Mouse (Mus musculus): ENCODE results near the gene Rnf32.

Gene Rnf32

GRCm38 (mm10) chr5:29195570-29196263 lies at the start of gene Rnf32:
TSS of gene Rnf32 (plus strand) at chr5:29195992.
- DNase-seq (ENCODE audit: low read depth) = peak; percentile 61

GRCm38 (mm10) chr5:29150146-29150545 lies 45.6 kb upstream of the Rnf32 start:
- no peak for DNase-seq (ENCODE audit: low read depth)

DNA sequence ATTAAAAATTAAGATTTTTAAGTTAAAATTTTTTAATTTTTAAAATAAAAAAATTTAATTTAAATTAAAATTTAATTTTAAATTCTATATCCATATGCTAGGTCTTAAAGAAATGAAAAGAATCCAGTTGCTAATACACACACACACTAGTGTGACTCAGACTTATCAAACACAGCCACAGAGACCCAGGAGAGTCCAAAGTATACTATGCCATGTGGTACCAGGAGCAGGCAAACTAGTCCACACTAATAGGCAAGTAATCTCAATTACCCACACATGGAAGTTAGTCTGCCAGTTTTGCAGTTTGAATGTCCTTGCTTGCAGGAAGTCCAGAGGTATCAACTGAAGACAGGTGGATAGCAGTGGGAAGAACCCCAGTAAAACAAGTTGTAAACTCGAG lies 35.9 kb upstream of the Rnf32 start:
- DNase-seq (ENCODE audit: low read depth) = no peak

DNA sequence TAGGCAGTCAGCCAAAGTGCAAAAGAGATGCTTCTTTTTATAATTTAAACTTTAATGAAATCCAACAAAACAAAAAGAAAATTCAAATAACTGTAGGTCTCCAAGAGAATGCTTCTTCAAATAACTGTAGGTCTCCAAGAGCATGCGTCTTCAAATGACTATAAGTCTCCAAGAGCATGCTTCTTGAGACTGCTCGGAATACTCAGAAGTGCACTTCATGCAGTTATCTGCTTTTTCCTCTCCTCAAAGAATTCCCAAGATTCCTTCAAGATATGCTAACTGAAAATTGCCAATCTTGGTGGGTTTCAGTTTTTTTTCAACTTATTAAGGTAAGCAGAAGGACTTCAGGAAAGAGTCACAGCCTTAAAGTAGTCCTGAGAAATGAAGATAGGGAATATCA lies 28.8 kb upstream of the Rnf32 start:
- DNase-seq (ENCODE audit: low read depth) = no peak

DNA sequence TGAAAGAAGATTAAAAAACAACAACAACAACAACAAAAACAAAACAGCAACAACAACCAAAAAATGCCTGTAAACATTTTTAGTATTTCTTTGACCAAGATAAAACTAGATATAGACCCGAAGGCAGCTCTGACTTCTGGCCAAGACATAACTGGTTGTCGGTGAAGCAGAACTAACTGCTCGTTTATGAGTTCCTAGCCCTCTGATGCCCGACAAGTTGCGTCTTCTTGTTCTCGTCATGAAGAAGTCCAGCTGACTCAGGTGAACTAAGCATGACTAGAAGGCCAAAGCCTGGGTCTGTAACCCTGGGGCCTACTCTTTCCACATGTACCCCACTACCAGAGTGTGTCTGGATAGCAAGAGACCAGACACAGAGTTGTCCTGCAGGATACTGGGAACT lies 25.6 kb upstream of the Rnf32 start:
- no peak for DNase-seq (ENCODE audit: low read depth)

GRCm38 (mm10) chr5:29171165-29171564 lies 24.6 kb upstream of the Rnf32 start:
- DNase-seq (ENCODE audit: low read depth) = no peak

DNA sequence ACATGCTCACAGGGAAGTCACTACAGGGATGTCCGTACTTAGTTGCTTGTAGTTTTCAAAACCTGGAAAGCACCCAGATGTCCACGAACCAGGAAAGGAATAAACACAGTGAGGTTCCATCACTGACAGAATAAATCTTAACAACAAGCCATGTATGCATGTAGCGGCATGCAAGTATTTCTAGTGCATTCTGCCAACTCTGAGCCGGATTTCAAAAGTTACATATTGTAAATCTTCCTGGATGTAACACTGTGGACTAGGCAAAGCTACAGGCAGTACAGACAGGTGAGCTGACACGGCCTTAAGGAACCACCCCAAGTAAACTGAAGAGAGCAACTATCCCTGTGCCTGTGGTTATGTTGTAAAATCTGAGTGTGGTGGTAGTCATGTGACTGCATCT lies 9.0 kb upstream of the Rnf32 start:
- DNase-seq (ENCODE audit: low read depth) = no peak

DNA sequence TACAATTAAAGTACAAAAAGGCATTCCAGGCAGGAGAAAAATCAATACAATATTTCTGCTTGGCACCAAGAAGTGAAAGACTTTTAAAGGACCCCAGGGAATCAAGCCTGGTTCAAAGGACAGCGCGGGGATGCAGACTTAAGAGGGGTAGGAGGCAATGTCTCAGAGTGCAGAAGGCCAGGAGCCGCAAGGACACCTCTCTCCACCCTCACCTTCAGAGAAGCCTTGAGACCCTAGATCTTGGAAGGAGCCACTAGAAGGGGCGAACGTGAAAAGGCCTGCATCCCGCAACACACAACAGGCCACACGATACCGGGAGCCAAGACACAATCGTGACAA lies 592 bp upstream of the Rnf32 start:
- DNase-seq (ENCODE audit: low read depth) = no peak

- DNase-seq (ENCODE audit: low read depth) = no peak
Measured at GRCm38 (mm10) chr5:29196264-29196658, 469 bp downstream of the Rnf32 start.

DNA sequence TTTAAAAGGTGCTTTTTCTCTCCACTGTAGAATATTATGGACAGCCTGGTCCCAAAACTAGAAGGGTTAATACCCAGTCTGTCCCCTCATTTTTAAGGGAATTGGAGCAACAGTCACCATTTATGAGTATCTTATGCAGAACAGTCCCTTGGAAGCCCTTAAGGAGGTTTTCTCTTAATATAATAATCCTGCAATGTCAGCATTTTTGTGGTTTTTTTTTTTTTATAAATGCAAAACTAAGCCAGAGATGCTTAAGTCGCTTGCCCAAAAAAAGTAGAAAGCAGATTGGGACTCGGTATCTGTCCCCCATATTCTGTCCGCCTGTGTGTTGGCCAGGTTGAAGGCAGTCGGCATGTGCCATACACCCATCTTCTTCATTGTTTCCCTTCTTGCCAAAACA lies 1.4 kb downstream of the Rnf32 start:
- DNase-seq (ENCODE audit: low read depth) = no peak

DNA sequence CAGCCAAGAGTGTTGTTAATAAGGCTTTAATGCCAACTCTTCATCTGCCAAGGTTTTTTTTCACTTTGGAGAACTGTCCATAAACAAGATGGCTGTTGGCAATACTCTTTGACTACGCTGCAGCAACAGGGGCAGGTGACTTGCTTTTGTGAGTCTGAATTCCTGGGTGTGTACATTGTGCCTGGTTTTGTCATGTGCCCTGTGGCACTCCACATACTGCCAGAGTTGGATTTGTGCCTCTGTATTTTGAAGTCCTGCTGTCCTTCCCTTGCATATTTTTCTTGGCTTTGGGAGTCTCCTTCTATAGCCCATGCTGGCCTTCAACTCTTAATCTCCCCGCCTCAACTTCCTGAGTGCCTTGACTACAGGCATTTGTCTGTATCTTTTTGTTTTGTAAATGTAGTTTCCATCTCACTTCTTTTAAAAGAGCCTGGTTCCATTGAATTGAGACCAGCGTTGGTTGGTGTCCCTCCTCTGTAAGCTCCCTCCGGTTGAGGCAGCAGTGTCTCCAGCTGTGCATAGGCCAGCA lies 3.2 kb downstream of the Rnf32 start:
- no peak for DNase-seq (ENCODE audit: low read depth)

- no peak for DNase-seq (ENCODE audit: low read depth)
Measured at GRCm38 (mm10) chr5:29199868-29200267, 4.1 kb downstream of the Rnf32 start.

DNA sequence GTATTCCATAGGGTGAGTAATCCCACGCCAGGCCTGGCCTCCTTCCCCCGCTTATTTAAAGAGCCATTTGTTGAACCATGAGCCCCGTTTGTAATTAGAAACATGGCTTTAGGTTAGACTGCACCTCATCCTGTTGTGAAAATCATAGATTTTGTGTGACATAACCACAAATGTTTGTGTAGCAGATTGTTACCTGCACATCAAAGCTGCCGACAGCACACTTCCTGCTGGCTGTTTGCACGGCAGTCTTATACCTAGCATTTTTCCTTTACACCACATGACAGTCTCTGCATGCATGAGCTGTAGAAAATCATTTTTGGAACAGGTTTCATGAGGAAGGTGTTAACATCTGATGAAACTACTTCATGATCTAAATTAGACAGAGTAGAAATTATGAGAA lies 9.9 kb downstream of the Rnf32 start:
- DNase-seq (ENCODE audit: low read depth) = no peak

- DNase-seq (ENCODE audit: low read depth) = no peak
Measured at GRCm38 (mm10) chr5:29211980-29212555, 16.3 kb downstream of the Rnf32 start.

DNA sequence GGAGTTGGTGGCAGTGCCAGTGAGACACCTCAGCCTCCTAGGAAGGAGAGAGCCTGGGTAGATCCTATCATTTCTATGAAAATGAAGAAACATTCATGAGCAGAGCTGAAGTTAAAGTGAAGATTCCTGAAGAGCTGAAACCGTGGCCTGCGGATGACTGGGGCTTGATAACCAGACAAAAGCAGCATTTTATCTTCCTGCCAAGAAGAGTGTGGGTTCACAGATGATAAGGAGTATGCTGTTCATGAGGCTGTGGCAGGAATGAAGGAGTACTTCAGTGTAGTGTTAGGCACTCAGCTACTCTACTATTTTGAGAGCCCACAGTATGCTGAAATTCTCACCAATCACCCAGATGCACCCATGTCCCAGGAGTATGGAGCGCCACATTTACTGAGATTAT lies 22.2 kb downstream of the Rnf32 start:
- peak; percentile 64 for DNase-seq (ENCODE audit: low read depth)

- no peak for DNase-seq (ENCODE audit: low read depth)
Measured at GRCm38 (mm10) chr5:29224089-29224488, 28.3 kb downstream of the Rnf32 start.

DNA sequence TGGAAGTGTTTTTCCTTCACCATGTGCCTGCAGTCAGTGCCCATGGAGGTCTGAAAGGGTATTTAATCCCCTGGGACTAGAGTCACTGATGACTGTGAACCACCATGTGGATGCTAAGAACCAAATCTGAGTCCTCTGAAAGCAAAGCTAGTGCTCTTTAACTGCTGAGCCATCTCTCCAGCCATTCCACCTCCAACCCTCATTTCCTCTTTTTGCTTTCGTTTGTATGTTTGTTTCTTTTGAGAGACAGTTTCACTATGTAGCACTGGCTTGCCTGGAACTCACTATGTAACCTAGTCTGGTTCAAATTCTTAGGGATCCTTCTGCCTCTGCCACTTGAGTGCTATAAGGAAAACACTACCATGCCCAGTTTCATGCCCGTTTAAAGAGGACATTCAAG lies 34.7 kb downstream of the Rnf32 start:
- DNase-seq (ENCODE audit: low read depth) = no peak

DNA sequence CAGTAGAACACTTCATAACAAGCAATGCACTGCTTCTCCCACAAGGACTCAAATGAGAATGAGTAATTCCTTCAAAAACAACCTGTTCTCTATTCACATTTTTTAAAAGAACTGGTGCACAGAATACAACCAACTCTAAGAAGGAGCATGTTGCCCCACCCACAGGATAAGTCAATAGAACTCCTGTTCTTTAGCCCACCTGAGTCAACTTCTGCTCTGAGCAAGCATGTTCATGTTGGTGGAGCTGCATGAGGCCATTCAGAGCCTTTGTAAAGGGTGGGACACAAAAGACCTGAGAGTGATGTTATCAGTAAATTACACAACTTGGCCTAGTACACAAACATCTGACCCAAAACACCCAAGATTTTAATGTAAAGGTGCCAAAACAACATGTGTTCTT lies 42.6 kb downstream of the Rnf32 start:
- no peak for DNase-seq (ENCODE audit: low read depth)

DNA sequence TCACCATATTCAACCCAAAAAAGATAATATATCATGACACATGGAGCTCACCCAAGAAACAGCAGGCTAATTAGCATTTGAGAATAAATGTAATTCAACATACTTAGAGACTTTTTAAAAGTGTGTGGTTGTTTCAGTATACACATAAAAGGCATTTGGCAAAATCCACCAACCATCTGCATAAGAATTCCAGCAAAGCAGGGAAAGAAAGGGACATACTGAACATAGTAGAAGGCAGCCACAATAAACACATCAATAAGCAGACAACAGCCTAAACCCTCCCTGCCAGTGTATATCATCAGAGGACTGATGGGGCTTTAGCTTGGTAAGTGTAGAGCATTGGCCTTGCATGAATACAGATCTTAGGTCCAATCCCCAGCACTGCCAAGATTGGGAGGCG lies 49.0 kb downstream of the Rnf32 start:
- no peak for DNase-seq (ENCODE audit: low read depth)

GRCm38 (mm10) chr5:29250795-29251495 lies 55.2 kb downstream of the Rnf32 start:
- DNase-seq (ENCODE audit: low read depth) = no peak

- DNase-seq (ENCODE audit: low read depth) = no peak
Measured at GRCm38 (mm10) chr5:29251496-29251873, 55.7 kb downstream of the Rnf32 start.

DNA sequence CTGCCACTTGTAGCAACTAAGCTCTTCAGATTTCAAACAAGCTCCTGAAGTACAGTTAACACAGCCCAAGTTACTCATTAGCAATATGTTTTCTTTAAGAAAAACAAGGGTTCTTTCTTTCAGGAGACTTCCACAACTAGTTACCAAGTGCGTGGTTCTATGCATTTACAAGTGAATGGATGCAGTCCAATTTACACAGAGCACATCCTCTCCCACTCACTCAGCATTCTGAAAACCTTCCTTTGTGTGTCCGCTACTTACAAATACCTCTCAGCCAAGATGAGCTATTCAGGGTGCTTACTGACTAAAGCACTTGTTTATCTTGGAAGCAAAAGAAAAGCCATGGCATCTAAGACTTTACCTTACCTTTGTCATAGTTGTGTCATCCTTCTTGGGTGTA lies 58.1 kb downstream of the Rnf32 start:
- no peak for DNase-seq (ENCODE audit: low read depth)

GRCm38 (mm10) chr5:29270879-29271278 lies 75.1 kb downstream of the Rnf32 start:
- no peak for DNase-seq (ENCODE audit: low read depth)

DNA sequence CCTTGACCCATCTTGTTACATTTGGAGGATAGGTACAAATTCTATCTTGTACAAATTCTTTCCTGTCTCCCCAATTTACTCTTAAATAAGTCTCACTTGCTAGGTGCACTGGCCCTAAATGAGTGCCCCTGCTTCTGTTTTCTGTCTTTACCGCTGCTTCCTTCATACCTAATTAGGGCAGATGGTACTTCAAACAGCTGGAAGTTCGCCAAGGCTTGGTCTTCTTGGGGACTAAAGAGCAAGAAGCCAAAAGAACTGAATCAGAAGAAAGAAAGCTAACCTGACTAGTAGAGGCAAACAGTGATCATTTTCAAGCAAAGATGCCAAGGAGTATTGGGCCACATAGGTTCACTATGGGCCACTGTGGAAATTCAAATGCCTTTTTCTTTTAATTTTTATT lies 77.6 kb downstream of the Rnf32 start:
- DNase-seq (ENCODE audit: low read depth) = no peak
